In genomic region chr9:98374897-98375296, GRCm38 (mm10) we compare ENCODE assay signal across 30 mouse cellular contexts. TPM values are rescaled to one million over a fixed set of nuclear protein-coding genes. Genes with fewer than 3 reads are reported as not detected.
DNase-seq lines count a peak whose midpoint lies in the region; ATAC-seq lines count a peak whose summit lies in the region.
"Had no signal": no experiment of that assay in that cellular context is flagged by ENCODE, and none has a peak within 500 bp of the region (broad histone marks: within the 10 kb centered on the region; RNA-seq: fewer than 3 reads in every experiment).

No protein-coding gene starts in this region.

- no peaks in the 10 kb centered on the region for H3K36me3 ChIP-seq in heart, embryonic 11.5 days (ENCODE audit: control insufficient read depth, insufficient read depth, low read length)
- H3K36me3 ChIP-seq in neural tube, embryonic 11.5 days (ENCODE audit: control insufficient read depth, insufficient read depth, low read length): no peaks in the 10 kb centered on the region
- no peaks in the 10 kb centered on the region for H3K36me3 ChIP-seq in neural tube, embryonic 15.5 days
- no peaks in the 10 kb centered on the region for H3K36me3 ChIP-seq in forebrain, embryonic 15.5 days
- H3K36me3 ChIP-seq: embryonic facial prominence, embryonic 13.5 days; heart, embryonic 12.5 days; hindbrain, embryonic 13.5 days; neural tube, embryonic 12.5 days had no signal

- H3K4me3 ChIP-seq in heart, embryonic 11.5 days (ENCODE audit: low read depth, low read length): no peak overlapping the region
- H3K4me3 ChIP-seq in neural tube, embryonic 11.5 days (ENCODE audit: low read depth, low read length): no peak overlapping the region
- no peak overlapping the region for H3K4me3 ChIP-seq in neural tube, embryonic 15.5 days (replicated peaks)
- no peak overlapping the region for H3K4me3 ChIP-seq in forebrain, embryonic 15.5 days
- H3K4me3 ChIP-seq: embryonic facial prominence, embryonic 13.5 days; erythroblast, embryonic 14.5 days; heart, embryonic 12.5 days; hindbrain, embryonic 13.5 days; liver, embryonic 15.5 days; neural tube, embryonic 12.5 days had no signal

- H3K4me2 ChIP-seq in heart, embryonic 11.5 days: no peak overlapping the region
- no peak overlapping the region for H3K4me2 ChIP-seq in neural tube, embryonic 11.5 days (ENCODE audit: low read depth)
- H3K4me2 ChIP-seq in neural tube, embryonic 15.5 days: no peak overlapping the region
- H3K4me2 ChIP-seq in forebrain, embryonic 15.5 days (replicated peaks): no peak overlapping the region
- H3K4me2 ChIP-seq: embryonic facial prominence, embryonic 13.5 days; heart, embryonic 12.5 days; hindbrain, embryonic 13.5 days; liver, embryonic 15.5 days; lung, embryonic 14.5 days had no signal

- H3K27ac ChIP-seq in heart, embryonic 11.5 days (ENCODE audit: low read depth, low read length): no peak overlapping the region
- H3K27ac ChIP-seq in neural tube, embryonic 11.5 days (ENCODE audit: low read depth, low read length): no peak overlapping the region
- H3K27ac ChIP-seq in neural tube, embryonic 15.5 days (replicated peaks): no peak overlapping the region
- no peak overlapping the region for H3K27ac ChIP-seq in forebrain, embryonic 15.5 days (replicated peaks)
- H3K27ac ChIP-seq: embryonic facial prominence, embryonic 13.5 days; hindbrain, embryonic 13.5 days; kidney, postnatal 0 days; liver, embryonic 15.5 days; neural tube, embryonic 12.5 days had no signal

- intact Hi-C loops in left cerebral cortex, postnatal 36 days (cut with DNase I): no loop called here

- no peak overlapping the region for H3K9ac ChIP-seq in heart, embryonic 11.5 days (ENCODE audit: low read depth, low read length)
- no peak overlapping the region for H3K9ac ChIP-seq in neural tube, embryonic 11.5 days (ENCODE audit: low read length)
- H3K9ac ChIP-seq in neural tube, embryonic 15.5 days (replicated peaks): no peak overlapping the region
- H3K9ac ChIP-seq in forebrain, embryonic 15.5 days (replicated peaks): no peak overlapping the region
- H3K9ac ChIP-seq: embryonic facial prominence, embryonic 13.5 days; heart, embryonic 12.5 days; hindbrain, embryonic 13.5 days; liver, embryonic 15.5 days; lung, embryonic 14.5 days; neural tube, embryonic 12.5 days had no signal

- no peak for ATAC-seq in heart, embryonic 11.5 days (replicated peaks; ENCODE audit: insufficient number of reproducible peaks, low FRiP score, low TSS enrichment)
- ATAC-seq in neural tube, embryonic 11.5 days (ENCODE audit: insufficient read depth, low FRiP score, low TSS enrichment): peak; percentile 43; the same call in 1 of the 2 replicates
- ATAC-seq in neural tube, embryonic 15.5 days (ENCODE audit: low FRiP score): no peak
- ATAC-seq in forebrain, embryonic 15.5 days (replicated peaks): no peak
- ATAC-seq: CD4-positive, CD25-positive, alpha-beta regulatory T cell, adult 4 months; intestine, embryonic 16.5 days; midbrain, embryonic 16.5 days had no signal

- DNase-seq in heart, adult 11 months: peak; percentile 73
- DNase-seq in neural tube, embryonic 11.5 days (ENCODE audit: low spot score): no peak
- peak; percentile 43 to 54 for DNase-seq in left cerebral cortex, postnatal 36 days (ENCODE audit: low spot score in 2 of 2)
- DNase-seq in right cerebral cortex, postnatal 25 days: peak; percentile 29
- DNase-seq: adrenal gland, postnatal 14 days; cerebellum, adult 18-20 months; cerebellum, postnatal 10 days; gastrocnemius, postnatal 25 days; heart, adult 18-20 months; heart, postnatal 4 days; kidney, adult 8-10 months; kidney, postnatal 4 days; layer of hippocampus, postnatal 36 days; lung, embryonic 14.5 days; lung, postnatal 14 days; thymus, adult 18-20 months; thymus, postnatal 25 days had no signal

- WGBS in heart, embryonic 11.5 days (ENCODE audit: insufficient replicate concordance): 76% methylated on average over 11 of the region's 11 CpGs
- WGBS in neural tube, embryonic 11.5 days: 72% methylated on average over 11 of the region's 11 CpGs
- 42% methylated on average over 11 of the region's 11 CpGs for WGBS in neural tube, embryonic 15.5 days
- 58% methylated on average over 11 of the region's 11 CpGs for WGBS in forebrain, embryonic 15.5 days

- H3K27me3 ChIP-seq in heart, embryonic 11.5 days (ENCODE audit: control insufficient read depth, insufficient read depth, low read length): no peaks in the 10 kb centered on the region
- H3K27me3 ChIP-seq in neural tube, embryonic 11.5 days (ENCODE audit: control insufficient read depth, insufficient read depth, low read length): no peaks in the 10 kb centered on the region
- H3K27me3 ChIP-seq in neural tube, embryonic 15.5 days (replicated peaks): no peaks in the 10 kb centered on the region
- no peaks in the 10 kb centered on the region for H3K27me3 ChIP-seq in forebrain, embryonic 15.5 days
- H3K27me3 ChIP-seq: embryonic facial prominence, embryonic 13.5 days; heart, embryonic 12.5 days; hindbrain, embryonic 13.5 days; liver, embryonic 15.5 days; neural tube, embryonic 12.5 days had no signal

- H3K9me3 ChIP-seq in heart, embryonic 11.5 days (replicated peaks; ENCODE audit: control insufficient read depth, low read length): no peaks in the 10 kb centered on the region
- H3K9me3 ChIP-seq in neural tube, embryonic 11.5 days (ENCODE audit: control insufficient read depth, low read length): no peaks in the 10 kb centered on the region
- no peaks in the 10 kb centered on the region for H3K9me3 ChIP-seq in neural tube, embryonic 15.5 days (replicated peaks)
- no peaks in the 10 kb centered on the region for H3K9me3 ChIP-seq in forebrain, embryonic 15.5 days
- H3K9me3 ChIP-seq: embryonic facial prominence, embryonic 13.5 days; hindbrain, embryonic 13.5 days; liver, embryonic 15.5 days; neural tube, embryonic 12.5 days had no signal

- H3K4me1 ChIP-seq in heart, embryonic 11.5 days (ENCODE audit: control insufficient read depth, insufficient read depth, low read length): no peaks in the 10 kb centered on the region
- peaks cover 7% of the 10 kb centered on the region; the same call in 1 of the 2 replicates for H3K4me1 ChIP-seq in neural tube, embryonic 11.5 days (ENCODE audit: control insufficient read depth, insufficient read depth, low read length)
- peaks cover 10% of the 10 kb centered on the region for H3K4me1 ChIP-seq in neural tube, embryonic 15.5 days
- H3K4me1 ChIP-seq in forebrain, embryonic 15.5 days: peaks cover 8% of the 10 kb centered on the region
- H3K4me1 ChIP-seq: heart, embryonic 12.5 days; liver, embryonic 15.5 days had no signal

RNA-seq across cellular contexts. Expression of gene Rbp1, which starts 47.9 kb away (rescaled TPM):
- 56.4 and 56.8 TPM in 2 replicates for polyA plus RNA-seq in heart, embryonic 11.5 days (2014; fragmentation: Nextera tagmentation; extraction: Ambion mirVana)
- 188 and 194 TPM in 2 replicates for polyA plus RNA-seq in neural tube, embryonic 11.5 days (2014; fragmentation: Nextera tagmentation; extraction: Ambion mirVana)
- 67.5 and 74.8 TPM in 2 replicates for polyA plus RNA-seq in neural tube, embryonic 15.5 days (2015; fragmentation: Nextera tagmentation; extraction: Ambion mirVana)
- 1 to 10 TPM; 5.4 to 5.7 TPM for total RNA-seq in left cerebral cortex, postnatal 36 days (2021)
- 42.7 and 49.4 TPM in 2 replicates for polyA plus RNA-seq in forebrain, embryonic 15.5 days (2015; fragmentation: Nextera tagmentation; extraction: Ambion mirVana)
